Mouse (Mus musculus) brain, embryonic 14.5 days (tissue): ENCODE data around the gene Pign. TPM values are rescaled to one million over a fixed set of nuclear protein-coding genes. Genes with fewer than 3 reads are reported as not detected.

Source experiments
- DNase-seq: peaks from one replicate; pipeline ENCODE4 v3.0.0-alpha.2; 2011; ENCODE audit warnings: low read depth
- CTCF ChIP-seq: fragments of 200-500 bp; IDR thresholded peaks from 2 replicates; pipeline ENCODE4 v1.5.1; 2012; ENCODE audit warnings: inconsistent platforms, mild to moderate bottlenecking, moderate library complexity, borderline replicate concordance; ENCODE audit not compliant: insufficient read depth, insufficient read length; ENCODE audit errors: extremely low read depth
- POLR2A ChIP-seq: fragments of 200-500 bp; IDR thresholded peaks from 2 replicates; pipeline ENCODE4 v1.6.1; 2012; ENCODE audit warnings: mild to moderate bottlenecking, inconsistent platforms, borderline replicate concordance; ENCODE audit not compliant: poor library complexity, insufficient read depth, insufficient read length, severe bottlenecking; ENCODE audit errors: extremely low read depth
- polyA plus RNA-seq: library from polyadenylated mRNA; depleted of rRNA; stranded (reverse); fragments of >200 nt; gene quantifications from 2 replicates; pipeline ENCODE4 v1.2.3, GENCODE M21; 2012; rRNA removed

Pign gene
- polyA plus RNA-seq, 1 experiment = 21.5 TPM

DNA sequence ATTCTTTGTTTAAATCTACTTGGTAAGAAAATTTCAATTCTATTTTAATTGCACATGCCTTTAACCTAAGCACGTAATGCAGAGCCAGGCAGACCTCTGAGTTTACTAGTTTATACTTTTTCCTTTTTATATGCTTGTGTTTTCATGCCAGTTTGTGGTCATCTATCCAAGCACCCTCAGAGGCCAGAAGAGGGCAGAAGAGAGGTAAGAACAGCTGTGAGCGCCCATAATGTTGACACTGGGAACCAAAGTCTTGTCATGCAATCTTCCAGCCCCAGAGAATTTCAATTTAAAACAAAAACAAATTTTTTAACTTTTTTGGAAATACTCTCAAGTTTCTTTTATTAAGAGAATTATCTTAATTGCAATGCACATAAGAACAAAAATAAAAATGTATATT is 99.7 kb downstream of the Pign start:
- TF ChIP-seq POLR2A (no peak), CTCF (no peak; the same call in 1 of the 2 replicates)
- no peak for DNase-seq

DNA sequence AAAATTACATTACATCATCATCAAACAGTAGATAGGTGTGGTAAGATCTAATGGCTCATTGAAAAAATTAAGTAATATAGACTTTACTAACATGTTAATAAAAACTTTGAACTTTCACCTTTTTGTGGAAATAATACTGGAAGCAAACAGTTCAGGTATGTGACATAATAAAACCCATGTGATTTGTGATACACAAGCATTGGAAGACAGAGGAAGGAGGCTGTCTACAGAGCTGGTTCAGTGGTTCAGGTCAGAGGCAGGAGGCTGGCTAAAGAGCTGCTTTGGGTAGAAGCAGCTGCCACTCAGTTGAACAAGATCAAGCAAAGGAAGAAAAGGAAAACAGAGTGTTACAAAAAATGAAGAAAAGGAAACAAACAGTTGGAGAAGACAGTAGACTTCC is 107.4 kb downstream of the Pign start:
- no peak for TF ChIP-seq CTCF
- no peak for TF ChIP-seq POLR2A
- no peak for DNase-seq

DNA sequence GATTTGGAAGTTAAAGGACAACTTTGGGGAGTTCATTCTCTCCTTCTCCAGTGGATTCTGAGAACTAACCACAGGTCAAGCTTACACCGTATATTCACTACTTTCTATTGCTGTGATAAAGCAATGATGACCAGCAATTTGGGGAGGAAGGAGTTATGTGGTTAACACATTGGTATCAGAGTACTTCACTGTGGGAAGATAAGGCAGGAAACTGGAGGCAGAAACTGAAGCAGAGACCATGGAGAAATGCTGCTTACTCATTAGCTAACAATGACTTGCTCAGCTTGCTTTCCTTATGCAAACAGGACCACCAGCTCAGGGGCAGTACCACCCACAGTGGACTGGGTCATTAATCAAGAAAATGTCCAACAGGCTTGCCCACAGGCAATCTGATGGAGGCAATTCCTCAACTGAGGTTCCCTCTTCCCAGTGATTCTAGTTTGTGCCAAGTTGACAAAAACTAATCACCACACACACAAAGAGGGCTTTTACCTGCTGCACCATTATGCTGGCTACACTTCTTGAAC is 108.2 kb downstream of the Pign start:
- no peak for TF ChIP-seq POLR2A
- TF ChIP-seq CTCF = no peak
- no peak for DNase-seq

DNA sequence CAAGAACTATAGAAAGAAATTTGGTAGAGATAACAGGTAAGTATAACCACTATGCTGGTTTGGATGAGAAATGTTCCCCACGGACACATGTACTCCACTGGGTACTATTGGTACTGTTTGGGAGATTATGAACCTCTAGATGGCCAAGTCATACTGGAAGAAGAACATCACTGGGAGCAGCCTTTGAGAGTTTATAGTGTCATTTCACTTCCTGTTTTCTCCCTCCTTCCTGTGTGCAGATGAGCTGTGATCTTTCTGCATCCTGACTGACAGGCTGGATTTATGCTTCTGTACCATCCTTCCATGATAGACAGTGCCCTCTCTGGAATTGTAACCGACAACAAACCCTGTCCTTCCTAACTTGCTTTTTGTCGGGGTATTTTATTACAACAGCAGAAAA is 110.3 kb downstream of the Pign start:
- no peak for DNase-seq
- TF ChIP-seq CTCF = no peak
- TF ChIP-seq POLR2A = no peak

DNA sequence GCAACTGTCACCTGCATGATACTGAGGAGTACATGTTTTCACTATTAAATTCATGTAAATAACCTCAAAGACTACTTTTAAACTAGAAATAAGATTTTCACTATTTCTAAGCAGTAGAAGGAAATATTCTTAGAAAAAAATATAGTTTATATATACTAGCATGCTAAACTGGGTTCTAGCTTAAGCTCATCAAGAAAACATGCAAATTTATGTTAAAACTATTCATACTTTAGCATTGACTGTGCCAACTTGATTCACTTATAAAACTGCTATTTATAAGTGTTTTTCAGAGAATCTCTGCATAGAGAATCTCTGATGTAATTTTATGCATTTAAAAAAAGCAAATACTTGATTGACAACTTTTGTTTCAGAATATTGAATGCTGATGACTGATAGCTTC is 113.3 kb downstream of the Pign start:
- TF ChIP-seq POLR2A (no peak), CTCF (no peak)
- no peak for DNase-seq

DNA sequence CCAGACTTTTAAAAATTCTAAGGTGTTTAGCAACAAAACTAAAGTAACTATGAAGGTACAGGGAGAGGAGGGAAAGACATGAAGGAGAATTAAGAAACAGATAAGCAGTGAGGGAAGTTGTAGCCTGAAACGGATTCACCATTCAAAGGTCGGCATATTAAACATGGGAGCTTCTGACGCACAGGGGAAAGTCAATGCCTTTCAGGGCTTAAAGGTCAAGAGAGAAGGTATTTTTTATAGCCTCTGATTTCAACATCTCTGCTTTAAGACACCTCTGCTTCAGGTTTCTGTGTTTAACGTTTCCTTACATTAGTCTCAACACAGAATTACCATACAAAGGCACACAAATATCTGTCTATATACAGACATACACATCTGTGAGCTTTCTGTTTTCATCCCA is 113.8 kb downstream of the Pign start:
- DNase-seq = no peak
- TF ChIP-seq POLR2A (no peak), CTCF (no peak)

DNA sequence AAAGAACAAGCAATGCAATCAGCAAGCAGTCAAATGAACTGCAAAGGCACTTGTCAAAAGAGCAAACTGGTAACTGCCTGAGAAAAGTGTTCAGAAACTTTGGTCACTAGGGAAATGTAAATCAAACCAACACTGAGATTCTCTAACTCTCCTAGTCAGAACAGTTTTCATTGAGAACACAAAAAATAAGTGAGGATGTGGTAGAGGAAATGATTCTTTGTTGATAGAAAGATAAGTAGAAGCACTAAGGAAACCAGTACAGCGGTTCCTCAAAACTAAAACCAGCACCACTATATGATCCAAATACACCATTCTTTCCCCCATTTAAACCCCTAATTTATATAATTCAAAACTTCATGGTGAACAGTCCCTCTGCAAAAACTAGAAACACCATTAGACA is 120.4 kb downstream of the Pign start:
- TF ChIP-seq POLR2A (no peak), CTCF (no peak)
- DNase-seq = no peak

DNA sequence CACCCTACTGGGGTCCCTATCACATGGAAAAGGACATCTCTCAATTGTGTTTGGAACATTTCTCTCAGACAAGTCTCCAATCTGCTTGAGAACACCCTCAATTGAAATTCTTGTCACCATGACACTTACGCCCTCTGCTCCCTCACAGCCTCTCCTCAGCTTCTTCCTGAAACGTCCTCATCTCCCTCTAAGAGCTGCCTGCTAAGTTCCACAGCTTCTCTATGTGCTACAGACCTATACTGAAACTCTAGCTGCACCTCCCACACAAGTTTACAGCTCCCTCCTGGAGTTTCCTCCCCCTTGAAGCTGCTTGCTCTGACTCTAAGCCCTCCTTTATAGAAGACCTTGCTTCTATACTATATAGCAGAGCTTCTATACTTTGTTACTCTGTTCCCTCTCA is 139.7 kb downstream of the Pign start:
- no peak for DNase-seq
- TF ChIP-seq CTCF (no peak), POLR2A (no peak)

DNA sequence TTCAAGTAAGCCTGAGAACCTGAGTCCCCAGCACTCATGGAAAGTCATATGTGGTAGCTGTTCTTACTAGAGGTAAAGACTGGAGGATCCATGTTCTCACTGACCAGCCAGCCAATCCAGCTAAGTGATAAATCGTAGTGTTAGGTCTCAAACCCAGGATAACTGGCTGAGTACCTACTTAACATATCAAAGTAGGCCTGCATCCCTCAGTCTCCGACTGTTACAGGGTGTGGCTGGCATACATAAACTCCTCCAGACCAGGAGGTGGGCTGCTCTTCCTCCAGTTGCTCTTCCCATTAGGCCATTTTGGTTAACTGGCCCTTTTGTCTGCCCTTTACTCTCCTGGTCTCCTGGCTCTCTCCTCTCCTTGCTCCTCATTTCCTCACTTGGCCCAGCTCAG is 141.2 kb downstream of the Pign start:
- TF ChIP-seq POLR2A = no peak
- TF ChIP-seq CTCF = no peak
- DNase-seq = no peak

DNA sequence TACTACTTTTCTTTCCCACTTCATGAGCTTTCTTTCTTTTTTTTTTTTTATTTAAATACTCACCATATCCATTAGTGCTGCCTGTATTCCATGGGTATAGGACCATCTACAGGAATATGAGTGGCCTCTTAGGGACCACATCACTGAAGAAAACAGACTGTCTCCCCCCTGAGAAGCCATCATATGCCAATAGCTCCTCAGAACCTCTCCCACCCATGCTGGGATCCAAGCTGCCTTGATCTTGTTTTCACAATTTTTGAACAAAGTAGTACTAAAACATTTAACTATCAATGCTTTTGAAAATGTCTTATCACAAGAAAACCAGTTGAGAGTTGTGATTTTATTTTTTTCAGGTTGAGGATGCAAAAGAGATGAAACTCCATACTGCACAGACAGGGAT is 145.4 kb downstream of the Pign start:
- no peak for DNase-seq
- TF ChIP-seq POLR2A (no peak), CTCF (no peak)

DNA sequence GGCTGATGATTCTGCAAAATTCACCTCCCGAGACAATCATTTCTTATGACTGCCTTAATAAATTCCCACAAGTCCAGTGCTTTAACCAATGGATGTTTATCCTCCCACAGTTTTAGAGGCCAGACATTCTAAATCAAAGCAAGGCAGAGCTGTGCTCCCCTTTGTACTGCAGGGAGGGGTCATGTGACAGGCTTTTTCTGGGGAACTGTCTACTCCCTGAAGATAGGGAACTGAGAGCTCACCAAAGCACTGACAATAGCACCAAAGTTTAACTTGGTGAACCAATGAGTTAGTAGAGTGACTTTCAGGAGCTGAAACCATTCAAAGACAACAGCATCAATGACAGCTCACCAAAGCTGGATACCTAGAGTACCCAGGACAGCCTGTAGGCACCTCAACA is 156.4 kb downstream of the Pign start:
- DNase-seq = no peak
- TF ChIP-seq POLR2A (no peak), CTCF (no peak)

DNA sequence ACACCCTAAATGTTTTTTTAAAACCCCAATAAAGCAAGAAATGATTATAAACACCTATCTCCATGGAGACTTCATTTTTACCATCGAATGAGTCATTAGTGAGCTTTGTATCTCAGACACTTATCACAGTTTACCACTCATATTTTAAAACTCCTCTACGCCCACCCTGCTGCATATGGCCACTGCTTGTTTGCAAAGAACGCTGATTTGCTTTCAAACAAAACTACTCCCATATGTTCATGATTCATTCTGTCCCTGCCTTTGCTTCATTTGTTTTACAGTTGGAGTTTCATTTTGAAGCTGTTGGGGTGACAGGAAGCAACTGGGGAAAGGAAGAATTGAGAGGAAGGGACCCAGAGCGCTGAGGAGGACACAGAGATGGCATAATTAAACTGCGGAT is 170.9 kb downstream of the Pign start:
- TF ChIP-seq POLR2A (no peak), CTCF (no peak)

DNA sequence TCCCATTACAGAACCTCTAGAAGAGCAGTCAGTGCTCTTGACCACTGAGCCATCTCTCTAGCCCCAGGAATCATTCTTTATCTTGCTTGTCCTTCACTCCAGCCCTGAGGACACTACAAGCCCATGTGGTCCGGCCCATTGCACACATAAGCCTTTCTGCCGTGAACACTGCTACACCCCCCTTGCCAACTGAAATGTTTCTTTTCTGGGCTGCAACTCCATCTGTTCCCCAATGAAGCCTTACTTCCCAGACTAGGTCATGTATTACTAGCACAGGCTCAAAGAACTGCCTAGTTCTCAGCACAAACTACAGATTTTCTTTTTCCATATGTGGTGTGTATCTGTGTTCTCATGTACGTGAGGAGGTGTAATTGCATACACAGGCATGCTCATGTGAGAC is 174.0 kb downstream of the Pign start:
- no peak for TF ChIP-seq POLR2A
- no peak for TF ChIP-seq CTCF
- DNase-seq = no peak

More for the DNA sequence above, 170.9 kb downstream of the Pign start:
- DNase-seq = no peak

DNA sequence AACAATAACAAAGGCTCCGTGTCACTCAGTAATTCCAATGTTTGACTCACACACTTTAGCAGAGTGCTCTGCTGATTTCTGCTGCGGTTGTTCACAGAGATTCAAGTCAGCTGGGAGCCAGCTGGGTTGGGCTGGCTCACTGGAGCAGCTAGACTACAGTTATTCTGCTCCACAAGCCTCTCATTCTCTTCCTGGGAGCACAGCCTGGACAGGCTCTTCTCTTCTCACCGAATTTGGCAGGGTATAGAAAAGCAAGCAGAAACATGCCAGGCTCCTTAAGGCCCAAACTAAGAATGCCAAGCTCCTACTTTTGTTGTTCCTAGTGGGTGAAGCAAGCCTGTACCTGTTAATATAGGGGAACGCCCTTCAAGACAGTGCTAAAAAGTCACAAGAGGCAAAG is 176.4 kb downstream of the Pign start:
- TF ChIP-seq POLR2A (no peak), CTCF (no peak)
- peak; percentile 18 for DNase-seq

Other genes with a start within 250 kb of the Pign start
- 43.6 and 49.1 TPM in 2 replicates for gene Relch, start 184 bp upstream of the Pign start, polyA plus RNA-seq
- 0.44 and 1.3 TPM in 2 replicates for gene Tnfrsf11a, start 117.0 kb upstream of the Pign start, polyA plus RNA-seq